Mouse (Mus musculus): ENCODE measurements at regions not wholly inside any gene's neighbourhood (a gene's known extent, or its start where the extent isn't known, plus 50 kb on each side); places are given as distances from the start of the nearest gene placed in this dataset.

- ATAC-seq (ENCODE audit: poor library complexity, severe bottlenecking): no peak
Observed at GRCm38 (mm10) chr11:56166849-56167248, 126.0 kb upstream of the Nmur2 start.

GRCm38 (mm10) chr11:56165759-56166158, 124.9 kb upstream of the Nmur2 start:
- ATAC-seq (ENCODE audit: poor library complexity, severe bottlenecking): no peak

DNA sequence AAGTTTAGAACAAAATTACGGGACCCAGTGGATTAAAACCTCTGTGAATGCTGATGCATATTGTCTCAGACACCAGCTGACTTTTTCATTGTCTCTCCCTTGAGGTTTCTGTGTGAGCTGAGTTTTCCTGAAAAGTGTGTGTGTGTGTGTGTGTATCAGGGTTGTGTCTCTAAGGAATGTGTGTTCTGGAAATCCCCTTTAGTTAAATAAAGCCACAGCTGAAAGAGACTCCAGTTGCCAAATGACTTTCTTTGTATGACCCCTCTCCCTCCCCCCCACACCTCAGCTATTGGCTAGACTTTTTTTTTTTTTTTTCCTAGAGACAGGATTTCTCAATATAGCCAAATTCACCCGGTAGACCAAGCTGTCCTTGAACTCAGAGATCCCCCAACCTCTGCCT, 119.5 kb upstream of the Nmur2 start:
- ATAC-seq (ENCODE audit: poor library complexity, severe bottlenecking): no peak

DNA sequence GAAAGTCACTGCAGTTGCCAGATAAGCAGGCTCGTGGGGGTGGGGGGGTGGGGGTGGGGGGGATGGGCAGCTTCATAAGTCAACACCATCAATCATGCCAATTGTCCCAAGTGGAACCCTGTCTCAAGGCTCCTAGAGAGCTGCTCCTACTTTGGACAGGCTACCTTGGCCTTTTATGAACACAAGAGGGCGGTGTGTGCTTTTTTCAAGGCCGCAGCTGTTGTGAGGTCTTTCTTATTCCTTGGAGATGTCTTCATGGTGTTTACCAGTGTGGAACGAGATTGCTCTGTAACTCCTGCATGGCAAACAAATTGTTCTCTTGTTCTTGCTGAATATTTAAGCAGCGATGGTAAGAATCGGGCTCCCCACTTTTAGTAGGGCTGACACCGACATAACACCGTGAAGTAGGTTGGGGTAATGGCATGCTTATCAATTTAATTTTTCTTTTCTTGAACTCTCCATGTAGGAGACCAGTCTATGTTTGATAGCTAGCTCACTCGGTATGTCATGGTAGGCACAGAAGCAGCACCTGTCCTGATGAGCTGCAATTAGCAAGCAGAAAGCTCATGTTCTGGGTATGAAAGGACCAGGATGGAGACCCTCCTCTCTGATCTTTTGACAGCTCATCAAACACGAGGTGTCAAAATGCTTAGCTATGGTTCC, 118.7 kb upstream of the Nmur2 start:
- no peak for ATAC-seq (ENCODE audit: poor library complexity, severe bottlenecking)

- ATAC-seq (ENCODE audit: poor library complexity, severe bottlenecking): no peak
Observed at GRCm38 (mm10) chr11:56150825-56151342, 110.1 kb upstream of the Nmur2 start.

- no peak for ATAC-seq (ENCODE audit: poor library complexity, severe bottlenecking)
Observed at GRCm38 (mm10) chr11:56149752-56150151, 108.9 kb upstream of the Nmur2 start.

DNA sequence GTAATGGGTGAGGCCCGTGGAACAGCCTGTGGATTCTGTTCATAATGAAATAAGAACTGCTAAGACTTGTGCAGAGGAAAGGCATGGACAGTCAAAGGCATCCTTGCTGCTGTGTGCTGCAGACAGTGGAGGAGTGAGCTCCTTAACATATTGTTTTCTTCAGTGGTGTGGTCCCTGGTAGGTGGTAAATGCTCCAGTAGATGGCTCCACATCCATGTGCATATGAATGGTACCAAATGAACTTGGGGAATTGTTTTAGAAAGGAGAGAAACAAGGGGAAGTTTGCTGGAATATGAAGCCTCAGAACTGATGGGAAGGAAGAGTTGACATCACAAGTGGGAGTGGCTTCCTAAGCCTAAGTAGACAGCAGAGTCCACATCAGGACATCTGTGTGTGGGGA, 108.1 kb upstream of the Nmur2 start:
- ATAC-seq (ENCODE audit: poor library complexity, severe bottlenecking): no peak

GRCm38 (mm10) chr11:56146708-56147107, 105.9 kb upstream of the Nmur2 start:
- no peak for ATAC-seq (ENCODE audit: poor library complexity, severe bottlenecking)

GRCm38 (mm10) chr11:56131339-56131823, 90.6 kb upstream of the Nmur2 start:
- no peak for ATAC-seq (ENCODE audit: poor library complexity, severe bottlenecking)

- ATAC-seq (ENCODE audit: poor library complexity, severe bottlenecking): no peak
Observed at GRCm38 (mm10) chr11:56116553-56117232, 75.9 kb upstream of the Nmur2 start.

- peak; percentile 57; the same call in 1 of the 2 replicates for ATAC-seq (ENCODE audit: poor library complexity, severe bottlenecking)
Observed at GRCm38 (mm10) chr11:56107929-56108328, 67.1 kb upstream of the Nmur2 start.

DNA sequence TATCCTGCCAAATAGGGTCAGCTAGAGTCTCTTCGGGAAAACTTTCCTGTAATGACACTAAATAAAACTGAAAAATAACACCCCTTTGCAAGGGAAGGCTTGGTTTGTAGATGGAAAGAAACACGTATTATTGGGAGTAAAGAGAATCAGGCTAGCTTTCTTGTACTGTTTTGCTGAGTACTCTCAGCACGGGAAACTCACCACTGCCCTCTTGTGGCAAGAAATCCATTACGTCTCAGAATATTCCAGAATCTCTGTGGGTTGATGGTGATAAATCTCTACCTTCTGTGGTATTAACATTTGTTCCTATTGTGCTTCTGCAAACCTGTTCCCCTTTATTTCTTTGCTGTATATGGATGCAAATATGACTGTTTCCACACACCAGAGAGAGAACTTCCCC, 64.8 kb upstream of the Nmur2 start:
- no peak for ATAC-seq (ENCODE audit: poor library complexity, severe bottlenecking)

GRCm38 (mm10) chr11:56092891-56093290, 52.1 kb upstream of the Nmur2 start:
- no peak for ATAC-seq (ENCODE audit: poor library complexity, severe bottlenecking)

Data from megakaryocyte, adult 5-6 weeks (primary cell).